Mouse (Mus musculus) G1E (cell line): ENCODE results near the gene Zfp609. TPM values are rescaled to one million over a fixed set of nuclear protein-coding genes. Genes with fewer than 3 reads are reported as not detected.

Experiments
- ATAC-seq: 2 replicates; pipeline ENCODE4 v1.8.0; 2016; ENCODE audit warnings: mild to moderate bottlenecking; ENCODE audit not compliant: insufficient number of reproducible peaks, poor library complexity, low FRiP score, severe bottlenecking; ENCODE audit errors: extremely low read depth
- DNase-seq: peaks from one replicate; pipeline ENCODE4 v3.0.0; 2012; ENCODE audit warnings: low spot score
- H3K27me3 ChIP-seq: 2 replicates; pipeline ENCODE4 v1.6.1; 2012; ENCODE audit warnings: mild to moderate bottlenecking, low read length, inconsistent platforms; ENCODE audit not compliant: insufficient read depth
- H3K36me3 ChIP-seq: replicated peaks from 2 replicates; pipeline ENCODE3; 2012; ENCODE audit warnings: mild to moderate bottlenecking, inconsistent platforms
- H3K4me1 ChIP-seq: 2 replicates; pipeline ENCODE4 v1.6.1; 2012; ENCODE audit warnings: low read depth, low read length, inconsistent platforms, mixed read lengths; ENCODE audit not compliant: insufficient read depth
- H3K4me3 ChIP-seq: 2 replicates; pipeline ENCODE4 v1.5.1; 2012; ENCODE audit warnings: low read depth, mild to moderate bottlenecking, inconsistent platforms, low read length, moderate library complexity, mixed read lengths
- H3K9me3 ChIP-seq: replicated peaks from 2 replicates; pipeline ENCODE4 v1.6.1; 2012; ENCODE audit warnings: inconsistent platforms
- CTCF ChIP-seq: IDR thresholded peaks from 2 replicates; pipeline ENCODE4 v1.5.1; 2012; ENCODE audit warnings: low read depth, low read length, inconsistent platforms, mixed read lengths
- GATA1 ChIP-seq: IDR thresholded peaks from 2 replicates; pipeline ENCODE4 v1.6.1; 2012; ENCODE audit warnings: borderline replicate concordance, low read length, inconsistent platforms, mixed read lengths
- GATA2 ChIP-seq: IDR thresholded peaks from 2 replicates; pipeline ENCODE4 v1.6.1; 2012; ENCODE audit warnings: low read depth, low read length, inconsistent platforms, borderline replicate concordance
- POLR2AphosphoS5 ChIP-seq: IDR thresholded peaks from 2 replicates; pipeline ENCODE4 v1.6.1; 2012; ENCODE audit warnings: low read depth, low read length, inconsistent platforms; ENCODE audit not compliant: insufficient replicate concordance
- TAL1 ChIP-seq: conservative IDR thresholded peaks from 2 replicates; pipeline ENCODE4 v1.6.1; 2012; ENCODE audit warnings: low read depth, low read length, inconsistent platforms, mixed read lengths
- polyA plus RNA-seq: library from polyadenylated mRNA; stranded (reverse); fragments of >175 nt; gene quantifications from 2 replicates; pipeline ENCODE4 v1.2.3, GENCODE M21; 2012
- total RNA-seq, 2 experiments: library from RNA; stranded (forward) in 1 of 2; stranded (reverse) in 1 of 2; fragments of 200-1000 nt in 1 of 2; fragments of >200 nt in 1 of 2; fragmentation: Nextera tagmentation in 1 of 2; gene quantifications; 2 replicates each; pipeline ENCODE4 v1.2.3; 2014 to 2017

Gene Zfp609
- total and polyA plus RNA-seq, 3 experiments, result 4.0 to 83.9 (median 60.3) TPM

DNA sequence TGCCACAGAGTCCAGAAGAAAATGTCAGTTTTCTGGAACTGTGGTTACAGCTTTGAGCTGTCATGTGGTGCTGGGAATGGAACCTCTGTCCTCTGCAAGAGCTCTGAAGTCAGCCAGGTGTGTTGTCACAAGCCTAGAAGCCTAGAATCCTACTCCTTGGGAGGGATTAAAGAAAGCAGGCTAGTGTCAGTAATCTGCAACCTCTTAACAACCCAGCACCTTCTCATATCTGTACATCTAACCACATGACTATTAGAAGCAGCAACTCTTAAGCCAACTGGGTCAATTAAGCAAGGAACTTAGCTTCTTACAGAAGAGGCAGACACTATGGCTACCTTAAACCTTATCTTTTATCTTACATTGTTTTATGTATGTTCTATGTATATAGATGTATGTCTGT lies 9.6 kb upstream of the Zfp609 start:
- DNase-seq (no peak), ATAC-seq (no peak)
- peaks cover 55% of the 10 kb centered on the region for H3K36me3 ChIP-seq
- peaks cover 7% of the 10 kb centered on the region for H3K4me1 ChIP-seq
- no peaks in the 10 kb centered on the region for H3K27me3 ChIP-seq
- H3K9me3 ChIP-seq, result no peaks in the 10 kb centered on the region
- no peak overlapping the region for H3K4me3 ChIP-seq
- no peak for TF ChIP-seq GATA1
- TF ChIP-seq GATA2, result no peak
- TF ChIP-seq TAL1, result no peak
- no peak for TF ChIP-seq CTCF
- no peak for TF ChIP-seq POLR2AphosphoS5

DNA sequence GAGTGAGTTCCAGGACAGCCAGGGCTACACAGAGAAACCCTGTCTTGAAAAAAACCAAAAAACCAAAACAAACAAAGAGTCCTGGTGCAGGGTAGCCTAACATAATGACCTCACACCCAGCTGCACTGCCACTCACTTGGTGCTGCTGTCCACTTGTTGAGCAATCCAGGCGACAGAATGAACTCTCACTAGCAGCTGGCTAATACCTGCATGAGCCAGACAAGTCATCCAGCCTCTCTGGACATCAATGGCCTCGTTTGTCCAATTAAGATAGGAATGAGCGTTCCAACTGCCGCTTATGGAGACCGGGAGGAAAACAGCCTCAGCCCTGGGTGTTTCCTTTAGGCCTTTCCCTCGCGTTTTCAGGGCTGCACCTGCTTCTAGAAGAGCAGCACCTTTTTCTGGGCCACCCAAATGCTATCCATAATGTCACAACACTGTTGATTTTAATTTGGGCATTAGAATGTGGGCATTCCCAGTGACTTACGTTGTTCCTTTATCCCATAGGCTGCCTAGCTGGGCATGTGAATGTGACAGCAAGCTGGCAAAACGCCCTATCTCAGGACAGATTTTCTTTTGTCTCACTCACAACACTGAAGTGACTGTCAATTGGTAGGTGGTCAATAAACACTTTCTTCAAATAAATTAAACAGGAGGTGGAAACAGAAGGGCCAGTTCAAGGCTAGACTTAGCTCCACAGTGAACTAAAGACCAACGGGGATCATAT lies 7.4 kb upstream of the Zfp609 start:
- peaks cover 16% of the 10 kb centered on the region for H3K4me1 ChIP-seq
- no peak overlapping the region for H3K4me3 ChIP-seq
- H3K36me3 ChIP-seq, result peaks cover 57% of the 10 kb centered on the region
- no peak for ATAC-seq
- H3K9me3 ChIP-seq, result no peaks in the 10 kb centered on the region
- no peak for DNase-seq
- TF ChIP-seq GATA1 (no peak), TAL1 (no peak), CTCF (no peak), GATA2 (no peak), POLR2AphosphoS5 (no peak)
- H3K27me3 ChIP-seq, result no peaks in the 10 kb centered on the region

DNA sequence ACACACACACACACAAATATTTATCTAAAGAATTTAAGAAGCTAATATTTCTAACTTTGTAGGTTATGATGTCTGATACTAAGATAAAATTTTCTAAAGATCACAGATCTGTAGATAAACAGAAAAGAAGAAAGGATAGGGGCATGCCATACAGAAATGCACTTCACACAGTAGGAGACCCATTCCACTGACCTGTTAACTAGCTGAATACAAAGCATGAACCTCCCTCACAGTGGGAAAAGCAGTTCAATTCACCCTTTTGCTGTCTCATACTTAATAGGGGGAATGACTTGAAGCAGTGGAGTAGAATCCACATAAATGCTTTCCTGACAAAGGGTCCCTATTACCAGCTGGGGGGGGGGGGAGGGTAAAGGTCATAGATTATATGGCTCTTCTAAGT lies 6.3 kb upstream of the Zfp609 start:
- Histone ChIP-seq H3K9me3 (no peaks in the 10 kb centered on the region), H3K4me1 (peaks cover 23% of the 10 kb centered on the region), H3K4me3 (no peak overlapping the region), H3K36me3 (peaks cover 55% of the 10 kb centered on the region), H3K27me3 (no peaks in the 10 kb centered on the region)
- no peak for DNase-seq
- ATAC-seq, result no peak
- TF ChIP-seq TAL1, result no peak
- no peak for TF ChIP-seq CTCF
- no peak for TF ChIP-seq GATA1
- no peak for TF ChIP-seq GATA2
- TF ChIP-seq POLR2AphosphoS5, result no peak

DNA sequence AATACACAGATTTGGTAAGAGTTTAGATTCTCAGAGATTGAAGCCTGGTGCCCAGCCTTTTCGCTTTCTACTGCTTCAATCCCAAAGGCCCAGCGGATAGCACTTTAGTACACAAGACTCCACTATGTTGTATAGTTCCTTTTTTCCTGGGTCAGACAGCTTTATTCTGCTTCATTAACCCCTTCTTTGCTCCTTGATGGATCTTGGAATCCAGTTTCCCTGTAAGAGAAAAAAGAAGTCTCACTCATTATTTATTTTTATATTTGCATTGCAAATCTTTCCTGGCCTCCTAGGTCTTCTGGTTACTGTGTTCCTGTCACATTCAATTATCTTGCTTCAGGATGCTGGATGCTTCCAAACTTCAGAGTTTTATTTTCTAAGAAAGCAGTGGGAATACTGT lies 5.9 kb upstream of the Zfp609 start:
- Histone ChIP-seq H3K4me1 (peaks cover 27% of the 10 kb centered on the region), H3K36me3 (peaks cover 51% of the 10 kb centered on the region), H3K27me3 (no peaks in the 10 kb centered on the region), H3K9me3 (no peaks in the 10 kb centered on the region), H3K4me3 (no peak overlapping the region)
- DNase-seq, result no peak
- TF ChIP-seq TAL1 (no peak), GATA1 (no peak), POLR2AphosphoS5 (no peak)
- ATAC-seq, result no peak

DNA sequence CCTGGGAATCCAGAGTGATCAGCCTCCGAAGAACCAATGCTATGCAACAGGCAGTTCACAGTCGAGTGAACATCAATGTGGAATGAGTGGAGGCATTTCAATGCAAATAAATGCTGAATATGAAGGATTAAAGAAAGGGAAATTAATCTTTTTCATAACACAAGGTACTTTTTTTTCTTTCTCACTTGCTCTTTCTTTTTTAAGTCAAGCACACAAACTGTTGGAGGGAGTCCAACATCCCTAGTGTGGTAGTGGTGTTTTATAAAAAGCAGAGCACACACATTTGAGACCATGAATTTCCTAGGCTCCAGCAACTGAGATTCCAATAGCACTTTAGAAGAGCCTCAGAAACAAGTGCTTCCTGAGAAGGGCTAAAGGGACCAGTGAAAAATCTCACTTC lies 4.7 kb upstream of the Zfp609 start:
- DNase-seq (no peak), ATAC-seq (no peak)
- no peaks in the 10 kb centered on the region for H3K27me3 ChIP-seq
- TF ChIP-seq TAL1 (no peak), GATA1 (no peak), POLR2AphosphoS5 (no peak), CTCF (no peak), GATA2 (no peak)
- H3K4me3 ChIP-seq, result no peak overlapping the region
- H3K4me1 ChIP-seq, result peaks cover 28% of the 10 kb centered on the region
- no peaks in the 10 kb centered on the region for H3K9me3 ChIP-seq
- peaks cover 43% of the 10 kb centered on the region for H3K36me3 ChIP-seq

DNA sequence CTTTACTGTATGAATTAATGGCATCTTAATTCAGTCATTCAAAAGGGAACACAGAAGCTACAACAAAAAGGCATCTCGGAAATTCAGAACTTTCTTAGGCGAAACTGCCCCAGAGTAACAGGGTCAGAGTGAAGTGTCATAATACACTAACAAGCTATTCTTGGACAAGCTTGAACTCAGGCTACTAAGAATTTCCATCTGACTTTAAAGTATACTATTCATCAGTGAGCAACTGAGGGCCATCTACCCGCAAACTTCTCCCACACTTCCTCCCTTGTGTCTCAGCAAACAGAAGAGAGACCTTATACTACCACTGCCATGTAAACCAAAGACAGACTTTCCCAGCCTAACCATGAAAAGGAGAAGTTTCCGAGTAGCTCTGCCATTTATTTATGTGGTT lies 3.8 kb upstream of the Zfp609 start:
- Histone ChIP-seq H3K4me1 (peaks cover 31% of the 10 kb centered on the region), H3K27me3 (no peaks in the 10 kb centered on the region), H3K4me3 (no peak overlapping the region), H3K9me3 (no peaks in the 10 kb centered on the region), H3K36me3 (peaks cover 38% of the 10 kb centered on the region)
- no peak for ATAC-seq
- no peak for TF ChIP-seq POLR2AphosphoS5
- no peak for TF ChIP-seq GATA1
- no peak for TF ChIP-seq GATA2
- TF ChIP-seq TAL1, result no peak
- TF ChIP-seq CTCF, result no peak
- no peak for DNase-seq
